Mouse (Mus musculus) induced T-regulatory cell, adult 2 months (primary cell): ENCODE data around the gene Fev.

ENCODE experiments used
- DNase-seq: peaks from one replicate; pipeline ENCODE4 v3.0.0-alpha.2; 2012; ENCODE audit warnings: low read depth

Fev gene

DNA sequence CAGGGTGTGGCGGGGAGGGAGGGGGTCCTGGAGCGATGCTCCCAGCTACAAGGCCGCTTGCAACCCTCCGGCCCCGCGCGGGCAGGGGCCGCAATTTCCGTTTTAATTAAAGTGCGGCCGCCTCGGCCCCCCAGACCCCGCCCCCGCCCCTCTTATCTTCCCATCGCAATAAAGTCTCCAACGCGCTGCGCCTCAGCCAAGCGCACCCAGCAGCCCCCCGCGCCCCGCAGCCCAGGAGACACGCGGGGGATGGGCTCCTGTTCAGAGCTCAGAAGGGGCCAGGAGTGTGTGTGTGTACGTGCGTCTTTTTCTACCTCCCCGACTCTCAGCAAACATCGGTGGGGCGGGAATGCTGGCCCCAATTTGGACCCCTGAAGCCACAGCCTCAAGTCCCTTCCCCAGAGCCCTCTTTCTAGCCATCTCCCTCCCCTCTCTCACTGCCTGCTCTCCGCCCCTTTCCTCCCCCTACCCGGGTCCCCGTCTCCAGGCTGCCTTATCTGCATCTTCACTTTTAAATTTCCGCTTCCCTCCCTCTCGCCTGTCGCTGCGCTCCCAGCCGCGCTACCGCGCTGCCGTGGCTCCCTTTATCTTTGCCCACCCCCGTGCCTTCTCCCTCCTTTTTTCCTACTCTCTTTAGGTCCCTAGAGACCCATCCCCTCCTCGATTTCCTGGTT, at the start of gene Fev:
Fev (minus strand) TSS at position 51 of the 674 bp plus-strand sequence.
- DNase-seq: no peak

DNA sequence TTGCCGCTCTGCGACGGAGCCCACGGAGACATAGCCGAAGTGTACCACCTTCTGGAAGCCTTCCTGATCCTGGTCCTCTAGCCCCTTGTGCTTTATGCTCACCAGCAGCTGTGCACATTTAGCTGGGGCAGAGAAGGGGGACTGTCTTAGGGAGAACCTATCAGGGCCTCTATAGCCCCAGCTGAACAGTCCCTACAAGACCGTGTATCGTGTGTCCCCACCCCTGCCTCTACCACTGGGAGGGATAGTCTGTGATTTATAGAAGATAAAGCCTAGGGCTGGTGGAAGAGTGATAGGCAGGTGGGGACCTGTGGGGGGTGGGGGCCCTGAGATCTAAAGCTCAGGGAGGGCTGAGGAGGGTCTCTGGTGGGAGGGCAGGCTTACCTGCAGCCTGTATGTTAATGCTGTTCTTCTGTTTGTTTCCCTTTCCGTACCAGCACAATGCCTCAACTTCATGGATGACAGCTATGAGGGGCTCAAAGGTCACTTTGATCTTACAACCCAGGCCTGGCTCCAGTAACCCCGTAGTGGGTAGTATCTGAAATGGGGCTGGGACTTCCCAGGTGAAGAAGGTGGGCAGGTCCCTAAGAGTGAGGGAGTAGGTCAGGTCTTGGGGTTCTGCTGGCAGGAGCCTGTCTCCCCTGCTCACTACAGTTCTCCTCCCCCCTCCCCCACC, 42.5 kb upstream of the Fev start:
- DNase-seq: no peak

DNA sequence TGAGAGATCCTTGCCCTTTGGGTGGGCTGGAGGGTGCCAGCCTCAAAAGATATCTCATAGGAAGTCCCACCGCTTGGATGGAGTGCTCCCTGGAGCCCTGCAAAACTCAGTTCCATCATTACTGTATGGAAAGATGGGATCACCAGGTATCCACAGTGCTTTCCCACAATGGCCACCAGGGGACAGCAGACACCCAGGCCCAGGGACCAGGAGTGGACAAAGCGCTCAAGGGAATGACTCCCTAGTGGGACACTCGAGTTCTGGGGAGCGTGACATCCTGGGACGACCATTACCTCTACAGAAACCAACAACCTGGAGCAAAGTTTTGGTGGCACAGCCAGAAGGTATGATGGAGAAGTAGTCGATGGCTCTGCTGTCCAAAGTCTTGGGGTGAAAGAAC, 41.5 kb upstream of the Fev start:
- DNase-seq: peak; percentile 12

DNA sequence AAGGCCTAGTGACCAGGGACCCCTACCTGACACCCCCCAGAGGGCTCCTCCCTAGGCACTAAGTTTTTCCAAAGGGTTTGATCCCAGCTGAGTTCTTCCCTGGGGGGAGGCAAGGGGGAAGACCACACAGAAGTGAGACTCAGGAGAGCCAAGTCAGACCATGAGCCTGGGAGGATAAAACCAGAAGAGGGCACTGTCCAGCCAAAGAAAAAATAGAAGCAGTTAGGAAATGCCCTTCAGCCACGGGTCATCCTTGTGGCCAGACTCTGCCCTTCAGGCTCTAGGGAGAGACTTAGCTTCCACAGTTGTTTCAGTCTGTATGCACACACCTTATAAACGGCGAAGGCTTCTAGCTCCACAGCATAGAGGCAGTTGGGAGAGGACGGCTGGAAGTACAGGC, 39.2 kb upstream of the Fev start:
- DNase-seq: no peak

DNA sequence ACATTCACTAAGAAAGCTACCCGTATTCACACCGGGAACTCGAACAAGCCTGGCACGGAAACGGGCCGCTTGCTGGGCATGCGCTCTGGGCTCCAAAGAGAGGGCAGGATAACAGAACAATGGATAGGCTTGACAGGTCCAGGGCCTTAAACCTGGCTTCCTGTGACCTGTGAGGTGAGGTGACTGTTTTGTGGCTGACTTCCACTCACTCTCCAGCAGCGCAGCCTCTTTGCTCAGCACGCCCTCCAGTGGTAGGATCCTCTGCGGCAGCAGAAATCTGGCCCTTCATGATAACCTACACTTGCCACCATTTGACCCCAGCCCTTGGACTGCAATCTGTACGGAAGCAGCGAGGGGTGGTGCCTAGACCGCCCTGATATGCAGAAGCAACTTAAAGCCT, 30.5 kb upstream of the Fev start:
- DNase-seq: no peak

DNA sequence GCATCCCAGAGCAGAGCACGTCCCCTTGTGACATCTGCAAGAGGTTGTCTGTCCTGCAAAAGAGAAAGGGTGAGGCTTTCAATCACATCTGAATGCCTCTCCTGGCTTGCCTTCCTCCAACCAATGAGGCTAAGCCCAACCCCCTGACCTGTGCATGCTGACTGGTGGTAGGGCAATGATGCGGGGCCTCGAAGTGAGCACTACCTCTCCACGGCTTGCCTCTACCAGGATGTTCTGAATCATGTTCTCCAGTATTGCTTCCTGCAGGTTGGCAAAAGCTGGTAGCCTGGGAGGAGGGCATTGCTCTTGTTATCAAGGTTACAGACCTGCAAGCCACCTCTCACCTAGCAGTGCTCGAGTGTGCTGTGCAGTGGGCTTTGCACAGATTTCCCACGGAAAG, 17.0 kb upstream of the Fev start:
- DNase-seq: no peak

DNA sequence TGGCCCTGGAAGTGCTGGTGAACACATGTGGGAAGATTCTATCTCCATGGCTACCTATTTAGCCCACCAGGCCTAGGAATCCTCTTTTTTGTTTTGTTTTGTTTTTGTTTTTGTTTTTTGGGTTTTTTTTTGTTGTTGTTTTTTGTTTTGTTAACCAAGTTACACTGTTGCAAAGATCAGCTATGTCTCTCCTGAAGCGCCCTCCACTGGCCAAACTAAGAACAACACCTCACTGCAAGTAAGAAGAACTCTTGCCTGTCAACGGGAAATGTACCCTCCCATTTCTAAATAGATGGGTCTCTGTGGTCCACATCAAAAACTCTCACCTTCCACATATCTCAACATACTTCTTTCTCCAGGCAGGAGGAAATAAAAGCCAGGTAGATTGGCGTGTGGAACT, 16.5 kb upstream of the Fev start:
- DNase-seq: peak; percentile 73

DNA sequence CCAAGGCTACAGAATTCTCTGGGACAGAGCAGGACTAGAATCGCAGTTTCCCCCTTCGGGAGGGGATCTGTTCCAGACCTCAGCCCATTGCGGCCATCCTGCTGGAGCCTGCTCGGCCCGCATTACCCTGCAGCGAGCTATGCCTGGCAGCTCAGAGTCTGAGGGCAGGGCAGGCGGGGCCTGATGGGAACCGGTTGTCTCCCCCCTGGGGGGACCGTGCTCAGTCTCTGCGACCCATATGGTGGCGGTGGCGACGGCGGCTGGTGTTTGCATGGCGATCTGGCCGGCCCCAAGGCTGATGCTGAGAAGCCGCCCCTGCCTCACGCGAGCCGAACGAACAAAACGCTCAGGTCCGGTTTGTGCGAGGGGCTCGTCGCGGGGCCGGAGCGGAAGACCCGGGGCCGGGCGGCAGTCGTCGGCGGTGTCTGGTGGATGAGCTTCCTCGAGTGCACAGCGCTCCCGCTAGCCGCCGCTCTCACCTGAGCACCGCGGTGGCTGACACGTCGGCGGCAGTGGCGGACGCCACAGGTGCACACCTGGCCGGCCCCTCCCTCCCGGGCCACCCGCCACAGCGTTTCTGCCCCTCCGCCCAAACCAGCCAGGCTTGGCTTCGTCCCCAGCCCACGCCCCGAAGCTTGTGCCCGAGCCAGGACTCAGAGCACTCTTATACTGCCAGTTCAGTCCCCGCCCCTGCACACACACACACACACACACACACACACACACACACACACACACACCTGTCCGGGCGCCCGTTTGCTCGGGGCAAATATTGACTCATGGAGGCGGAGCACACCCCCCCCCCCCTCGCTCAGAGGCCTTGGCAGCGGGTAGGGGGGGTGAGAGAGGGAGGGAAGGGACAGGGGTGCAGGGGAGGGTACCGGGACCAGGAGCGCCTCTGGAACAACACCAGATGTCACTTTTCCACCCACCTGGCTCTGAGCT, 15.4 kb upstream of the Fev start:
- DNase-seq: no peak

DNA sequence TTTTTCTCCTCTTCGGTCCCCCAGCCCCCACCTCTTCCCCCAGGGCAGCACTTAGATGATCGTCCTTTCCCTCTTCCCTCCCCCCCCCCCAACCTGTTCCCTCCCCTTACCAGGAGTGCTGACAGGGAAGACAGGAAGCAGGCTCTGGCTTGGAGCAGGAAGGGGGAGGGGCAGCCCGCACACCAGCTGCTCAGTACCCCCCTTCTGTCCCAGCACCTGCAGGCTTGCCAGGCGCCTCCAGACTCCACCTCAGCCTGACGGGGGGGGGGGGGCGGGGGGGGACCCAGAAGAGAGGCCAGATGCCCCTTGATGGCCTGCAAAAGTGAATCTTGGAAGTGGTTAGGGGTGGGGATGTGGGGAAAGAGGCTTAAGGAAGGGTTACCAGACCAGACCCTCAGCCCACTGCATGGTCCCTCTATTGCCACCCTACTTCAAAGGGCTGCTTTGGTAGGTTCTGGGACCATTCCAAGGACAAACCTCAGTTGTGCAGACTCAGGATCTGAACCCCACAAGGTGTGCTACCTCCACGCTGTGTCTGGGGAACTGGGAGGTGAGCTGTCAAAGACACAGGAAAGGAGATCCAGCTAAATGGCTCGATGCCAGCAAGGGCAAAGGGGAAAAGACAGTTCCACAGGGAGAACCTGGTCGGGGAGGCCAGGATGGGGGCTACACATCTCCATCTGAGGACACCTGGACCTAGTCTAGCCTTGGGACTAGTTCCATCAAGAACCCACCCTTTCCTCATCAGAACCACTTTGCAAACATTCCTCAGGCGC, 13.6 kb upstream of the Fev start:
- DNase-seq: no peak

DNA sequence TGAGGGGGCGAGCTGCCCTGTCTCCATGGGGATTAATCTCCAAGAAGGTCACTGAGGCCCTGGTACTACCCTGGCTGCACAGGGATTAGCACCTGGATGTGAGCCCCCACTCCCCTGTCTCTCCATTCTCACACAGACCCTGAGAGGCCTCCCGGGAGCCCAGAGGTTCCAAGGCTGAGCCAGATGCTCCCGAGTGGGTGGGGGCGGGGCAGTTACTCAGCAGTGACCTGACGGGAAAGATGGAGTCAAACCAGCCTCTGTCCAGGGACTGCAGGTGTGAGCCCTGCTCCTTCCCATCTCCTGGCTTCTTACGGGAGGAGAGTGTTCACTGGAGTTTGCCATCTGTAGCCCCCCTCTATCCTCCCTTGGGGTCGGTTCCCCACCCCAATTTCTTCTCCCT, 12.8 kb upstream of the Fev start:
- DNase-seq: no peak

DNA sequence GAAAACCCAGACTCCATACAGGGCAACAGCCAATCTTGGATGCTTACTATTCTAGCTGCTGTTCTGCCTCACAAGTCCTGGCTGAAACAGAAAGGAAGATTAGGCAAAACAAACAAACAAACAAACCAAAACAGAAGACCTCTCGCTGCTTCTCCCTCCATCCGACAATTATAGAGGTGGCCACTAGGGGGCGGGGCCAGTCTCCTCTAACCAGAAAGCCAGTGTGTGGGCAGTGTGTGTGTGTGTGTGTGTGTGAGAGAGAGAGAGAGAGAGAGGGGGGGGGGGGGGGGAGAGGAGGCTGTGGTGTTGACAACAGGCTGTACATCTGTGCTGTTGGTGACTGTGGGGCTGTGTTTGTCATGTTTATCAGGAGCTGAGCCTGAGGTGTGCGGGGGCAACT, 9.7 kb upstream of the Fev start:
- peak; percentile 71 for DNase-seq

DNA sequence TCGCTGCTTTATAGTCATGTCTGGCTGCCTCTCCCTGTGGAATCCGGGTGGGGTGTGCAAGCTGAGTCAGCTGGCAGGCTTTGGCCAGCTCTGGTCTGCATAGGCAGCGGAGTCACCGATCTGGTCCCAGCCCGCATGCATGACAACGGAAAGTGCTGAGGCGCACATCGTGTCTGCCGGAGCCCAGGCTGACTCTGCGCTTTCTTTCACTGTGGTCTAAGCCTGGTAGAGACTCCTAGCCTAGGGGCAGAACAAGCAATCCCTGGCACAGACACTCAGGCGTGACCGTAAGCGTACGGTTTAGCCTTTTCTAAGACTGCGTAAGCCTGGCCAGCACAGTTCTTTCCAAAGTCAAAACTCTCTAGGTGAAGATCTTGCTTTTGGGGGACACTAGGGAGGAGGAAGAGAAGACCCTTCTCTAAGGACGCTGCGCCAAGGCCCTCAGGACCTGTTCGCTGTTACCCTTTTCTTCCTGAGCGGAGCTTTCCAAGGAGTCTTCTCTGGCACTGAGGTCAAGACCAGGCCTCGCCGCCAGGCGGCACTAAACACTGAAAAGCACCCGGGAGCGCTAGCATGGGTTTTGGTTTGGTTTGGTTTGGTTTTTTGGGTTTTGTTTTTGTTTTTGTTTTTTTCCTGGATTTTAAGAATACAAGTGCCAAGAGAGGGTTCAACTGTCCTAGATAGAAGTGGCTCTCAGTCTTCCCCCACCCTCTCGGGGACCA, 8.1 kb upstream of the Fev start, which contains the start of gene Cryba2:
Cryba2 (minus strand) TSS at position 10 of the 722 bp plus-strand sequence.
- DNase-seq: peak; percentile 50

DNA sequence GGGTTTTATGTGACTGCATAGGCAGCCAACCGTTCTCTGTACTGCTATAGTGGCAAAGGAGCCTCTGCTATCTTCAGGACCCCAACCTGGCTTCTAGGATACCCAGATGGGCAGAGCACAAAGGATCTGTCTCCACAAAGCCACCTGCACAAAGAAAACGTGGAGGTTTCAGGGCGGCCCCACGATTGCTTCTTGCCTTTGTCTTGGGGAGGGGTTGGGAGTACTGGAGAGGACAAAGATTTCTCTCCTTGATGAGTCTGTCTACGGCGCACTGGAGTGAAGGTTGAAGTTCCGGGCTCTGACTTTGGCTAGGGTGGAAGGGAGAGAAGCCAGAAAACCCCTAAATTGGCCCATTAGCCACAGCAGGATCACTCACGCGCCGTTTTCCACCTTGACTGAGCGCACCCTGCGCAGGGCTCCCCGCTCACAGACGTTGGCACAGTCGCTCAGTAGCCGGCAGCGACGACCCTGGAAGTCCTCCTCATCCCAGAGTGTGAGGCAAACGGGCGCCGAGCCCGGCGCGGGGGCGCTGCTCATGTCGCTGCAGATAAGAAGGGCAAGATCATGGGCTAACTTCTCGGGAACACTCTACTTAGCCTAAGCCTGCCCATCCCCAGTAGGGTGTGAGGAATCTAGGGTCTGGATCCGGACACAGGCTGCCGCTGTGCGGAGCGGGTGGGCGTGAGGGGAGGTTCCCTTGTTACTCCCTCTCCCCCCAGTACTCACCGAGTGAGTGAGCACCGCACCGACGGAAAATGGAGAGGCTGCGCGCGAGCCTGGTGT, 7.3 kb upstream of the Fev start:
- no peak for DNase-seq

DNA sequence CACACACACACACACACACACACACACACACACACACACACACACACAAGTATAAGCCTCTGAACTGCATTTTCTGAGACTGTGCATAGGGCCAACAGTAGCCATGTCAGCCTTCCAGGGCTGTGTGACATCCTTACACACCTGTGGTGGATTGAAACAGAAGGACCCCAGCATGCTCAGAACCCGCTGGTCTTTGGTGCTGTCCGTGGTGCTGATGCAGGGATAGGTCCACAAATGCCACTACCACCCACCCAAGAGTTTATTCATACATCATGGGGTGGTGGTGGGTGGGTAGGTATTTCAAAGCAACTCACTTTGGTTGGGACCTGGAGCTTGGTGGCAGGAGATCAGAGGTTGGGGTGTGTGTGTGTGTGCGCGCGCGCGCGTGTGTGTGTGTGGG, 6.3 kb upstream of the Fev start:
- peak; percentile 38 for DNase-seq

DNA sequence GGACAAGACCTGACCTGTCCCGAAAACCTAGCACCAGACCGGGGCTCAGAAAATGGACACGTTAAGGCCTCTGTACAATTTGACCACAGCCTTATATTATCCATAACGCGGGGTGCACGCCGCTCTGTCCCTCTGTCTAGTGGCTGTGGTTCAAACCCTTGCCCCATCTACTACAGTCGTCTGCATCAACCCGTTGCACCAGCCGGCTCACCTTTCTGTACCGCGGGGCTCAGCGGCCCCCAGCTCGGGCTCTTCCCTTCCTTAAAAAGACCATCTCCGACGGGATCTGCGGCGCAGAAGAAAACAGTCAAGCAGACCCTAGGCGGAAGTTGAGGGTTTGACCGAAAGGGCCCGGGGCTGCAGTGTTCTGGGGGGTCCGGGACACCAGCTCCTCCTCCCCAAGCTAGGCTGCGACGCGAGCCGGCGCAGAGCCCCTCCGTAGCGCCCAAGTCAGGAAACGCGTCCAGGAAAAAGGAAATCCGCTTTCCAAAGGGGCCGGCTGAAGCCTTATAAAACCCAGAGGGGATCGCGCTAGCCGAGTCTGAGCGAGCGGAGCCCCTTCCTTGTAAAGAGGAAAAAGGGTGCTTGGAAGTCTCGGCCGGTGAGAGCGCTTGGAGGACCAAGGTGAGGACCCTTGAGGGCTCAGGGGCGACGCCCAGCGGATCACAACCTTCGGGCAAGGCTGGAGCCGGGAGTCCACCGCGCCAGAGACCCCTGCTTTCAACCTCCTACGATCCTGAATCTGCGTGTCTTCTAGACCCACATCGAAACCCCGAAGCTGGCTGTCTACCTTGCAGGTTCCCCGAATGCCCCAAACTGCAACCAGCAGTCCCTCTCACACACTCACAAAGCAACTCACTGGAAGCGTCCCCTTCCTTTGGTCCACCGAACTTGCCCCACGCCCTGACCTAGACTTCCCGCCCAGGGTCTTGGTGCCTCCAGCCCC, 750 bp downstream of the Fev start:
- no peak for DNase-seq

DNA sequence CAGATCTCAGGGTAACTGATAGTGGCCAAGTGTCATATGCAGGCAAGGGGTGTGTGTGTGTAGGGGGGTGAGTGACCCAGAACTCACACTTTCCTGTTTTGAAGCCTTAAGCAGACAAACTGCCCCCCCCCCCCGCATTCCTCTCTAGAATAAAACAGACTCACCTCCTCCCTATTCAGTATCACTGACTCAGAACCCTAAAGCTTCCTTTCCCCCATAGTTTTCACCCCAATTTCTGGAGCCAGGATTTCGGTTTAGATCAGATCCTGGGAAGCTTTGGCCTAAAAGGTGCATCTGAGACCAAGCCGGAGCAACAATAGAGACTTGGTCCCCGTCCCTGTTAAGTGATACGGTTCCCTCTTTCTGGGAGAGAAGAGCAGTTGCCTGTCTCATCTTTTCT, 1.8 kb downstream of the Fev start:
- no peak for DNase-seq

DNA sequence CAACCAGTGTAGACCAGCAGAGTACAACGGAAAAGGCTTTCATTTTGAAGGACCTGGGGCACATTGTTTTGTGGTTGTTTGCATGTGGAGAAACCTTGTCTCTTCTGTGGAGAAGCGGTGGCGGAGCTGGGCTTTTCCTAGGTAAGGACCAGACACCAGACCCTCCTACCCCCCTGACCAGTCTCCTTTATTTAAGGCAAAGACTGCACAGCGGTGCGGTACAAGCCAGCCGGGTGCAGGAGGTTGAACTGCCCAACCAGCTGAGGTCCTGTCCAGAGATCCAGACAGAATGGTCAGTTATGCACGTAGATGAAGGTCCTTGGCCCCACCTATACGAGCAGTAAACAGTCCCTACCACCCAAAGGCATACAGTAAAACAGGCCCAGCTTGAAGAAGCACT, 2.4 kb downstream of the Fev start:
- DNase-seq: no peak

DNA sequence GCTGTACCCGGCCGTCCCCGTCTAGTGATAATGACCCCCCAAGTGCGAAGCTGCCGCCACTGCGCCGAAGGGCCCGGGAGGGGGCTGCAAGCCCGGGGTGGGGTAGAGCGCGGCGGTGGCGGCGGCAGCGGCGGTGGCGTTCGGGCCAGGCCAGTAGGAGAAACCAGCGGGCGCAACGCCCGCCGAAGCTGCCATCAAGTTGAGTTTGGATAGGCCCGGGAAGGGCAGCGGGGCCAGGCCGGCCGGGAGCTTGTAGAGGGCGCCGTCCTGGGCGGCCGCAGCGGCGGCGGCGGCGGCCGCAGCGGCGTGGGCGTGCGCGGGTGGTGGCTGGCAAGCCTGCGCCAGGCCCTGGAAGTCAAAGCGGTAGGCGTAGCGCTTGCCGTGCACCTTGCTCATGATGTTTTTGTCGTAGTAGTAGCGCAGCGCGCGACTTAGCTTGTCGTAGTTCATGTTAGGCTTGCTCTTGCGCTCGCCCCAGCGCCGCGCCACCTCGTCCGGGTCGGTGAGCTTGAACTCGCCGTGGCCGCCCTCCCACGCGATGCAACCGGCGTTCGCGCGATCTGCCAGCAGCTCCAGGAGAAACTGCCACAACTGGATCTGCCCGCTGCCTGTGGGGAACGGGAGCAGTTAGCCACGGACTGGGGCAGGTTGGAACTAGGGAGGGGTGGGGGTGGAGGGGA, 3.0 kb downstream of the Fev start:
- DNase-seq: no peak
